Mouse (Mus musculus) small intestine, adult 2 months (tissue): ENCODE results near the gene Fads1. TPM values are rescaled to one million over a fixed set of nuclear protein-coding genes. Genes with fewer than 3 reads are reported as not detected.

Experiments used
- H3K27ac ChIP-seq: fragments of 200-500 bp; 2 replicates; pipeline ENCODE4 v1.5.1; 2012; ENCODE audit warnings: low read depth, low read length, control low read depth, inconsistent platforms; ENCODE audit not compliant: insufficient read depth
- H3K27me3 ChIP-seq: fragments of 200-500 bp; 2 replicates; pipeline ENCODE4 v1.6.1; 2012; ENCODE audit warnings: mild to moderate bottlenecking, moderate library complexity, low read length, inconsistent platforms; ENCODE audit not compliant: control insufficient read depth, insufficient read depth
- H3K36me3 ChIP-seq: fragments of 200-500 bp; 2 replicates; pipeline ENCODE4 v1.6.1; 2012; ENCODE audit warnings: mild to moderate bottlenecking, low read length, control low read depth, inconsistent platforms; ENCODE audit not compliant: control insufficient read depth, insufficient read depth
- H3K4me1 ChIP-seq: fragments of 200-500 bp; 2 replicates; pipeline ENCODE4 v1.6.1; 2012; ENCODE audit warnings: low read length, inconsistent platforms, mixed read lengths; ENCODE audit not compliant: control insufficient read depth, insufficient read depth, insufficient read length
- H3K4me3 ChIP-seq: fragments of 200-500 bp; 2 replicates; pipeline ENCODE4 v1.5.1; 2012; ENCODE audit warnings: low read depth, mild to moderate bottlenecking, control low read depth, inconsistent platforms, low read length, moderate library complexity
- CTCF ChIP-seq: fragments of 200-500 bp; IDR thresholded peaks from 2 replicates; pipeline ENCODE4 v1.5.1; 2012; ENCODE audit warnings: low read depth, mild to moderate bottlenecking, control low read depth, inconsistent platforms, low read length, moderate library complexity, mixed read lengths; ENCODE audit not compliant: insufficient replicate concordance, insufficient read length; ENCODE audit errors: extremely low read depth
- POLR2A ChIP-seq: fragments of 200-500 bp; IDR thresholded peaks from 2 replicates; pipeline ENCODE4 v1.6.1; 2012; ENCODE audit warnings: low read depth, mild to moderate bottlenecking, control low read depth, inconsistent platforms, low read length, moderate library complexity
- WGBS: fragments of 180-500 bp; shearing (Covaris S2); methylation state at CpG from one replicate; pipeline ENCODE4 v1.1.7; 2018; 5-methylcytosine and 5-hydroxymethylcytosine counted together
- polyA plus RNA-seq: library from polyadenylated mRNA; depleted of rRNA; stranded (reverse); fragments of >200 nt; gene quantifications from 2 replicates; pipeline ENCODE4 v1.2.3, GENCODE M21; 2012; rRNA removed

Fads1 gene
- polyA plus RNA-seq, 1 experiment, result 8.5 TPM

GRCm38 (mm10) chr19:10238477-10238876, 55.8 kb downstream of the Fads1 start:
- TF ChIP-seq CTCF (no peak), POLR2A (no peak)
- peak overlapping the region; percentile 16; the same call in 1 of the 2 replicates for H3K27ac ChIP-seq
- 18% methylated on average over 3 of the region's 3 CpGs for WGBS
- H3K4me3 ChIP-seq, result peak overlapping the region; percentile 7
- H3K4me1 ChIP-seq, result peaks cover 30% of the 10 kb centered on the region
- no peaks in the 10 kb centered on the region for H3K27me3 ChIP-seq
- H3K36me3 ChIP-seq, result 0 out of 2 replicates have a peak, but pooled peaks cover 2% of the 10 kb centered on the region

GRCm38 (mm10) chr19:10239419-10239818, 56.7 kb downstream of the Fads1 start:
- Histone ChIP-seq H3K4me3 (peak overlapping the region; percentile 71), H3K27ac (peak overlapping the region; percentile 7; the same call in 1 of the 2 replicates), H3K27me3 (no peaks in the 10 kb centered on the region), H3K4me1 (peaks cover 30% of the 10 kb centered on the region), H3K36me3 (no peaks in the 10 kb centered on the region)
- WGBS, result 34% methylated on average over 2 of the region's 2 CpGs
- no peak for TF ChIP-seq CTCF
- no peak for TF ChIP-seq POLR2A

- H3K27ac ChIP-seq, result peak overlapping the region; percentile 4
- H3K27me3 ChIP-seq, result no peaks in the 10 kb centered on the region
- WGBS, result under 1% methylated on average over 23 of the region's 26 CpGs
- peak overlapping the region; percentile 71 for H3K4me3 ChIP-seq
- TF ChIP-seq CTCF, result no peak
- no peak for TF ChIP-seq POLR2A
- peaks cover 25% of the 10 kb centered on the region for H3K4me1 ChIP-seq
- H3K36me3 ChIP-seq, result no peaks in the 10 kb centered on the region
These were observed 57.4 kb downstream of the Fads1 start for GRCm38 (mm10) chr19:10239975-10240653.

- Histone ChIP-seq H3K4me1 (peaks cover 20% of the 10 kb centered on the region), H3K27me3 (no peaks in the 10 kb centered on the region), H3K27ac (peak within 1 kb of the TSS; percentile 4), H3K36me3 (no peaks in the 10 kb centered on the region), H3K4me3 (peak within 1 kb of the TSS; percentile 71)
- 7% methylated on average over 43 of the region's 43 CpGs for WGBS
- TF ChIP-seq POLR2A (no peak), CTCF (peak; percentile 99)
These were observed 58.1 kb downstream of the Fads1 start, which contains the start of gene Myrf for GRCm38 (mm10) chr19:10240654-10241305. TSS of gene Myrf (minus strand) at chr19:10240748.

- Histone ChIP-seq H3K36me3 (no peaks in the 10 kb centered on the region), H3K4me3 (no peak overlapping the region), H3K27ac (no peak overlapping the region), H3K4me1 (peaks cover 6% of the 10 kb centered on the region), H3K27me3 (no peaks in the 10 kb centered on the region)
- TF ChIP-seq CTCF, result no peak
- no peak for TF ChIP-seq POLR2A
- WGBS, result 74% methylated on average over 8 of the region's 8 CpGs
These were observed 60.2 kb downstream of the Fads1 start for GRCm38 (mm10) chr19:10242916-10243315.

- H3K36me3 ChIP-seq, result no peaks in the 10 kb centered on the region
- WGBS, result 6% methylated on average over 3 of the region's 3 CpGs
These were observed 61.5 kb downstream of the Fads1 start for GRCm38 (mm10) chr19:10244183-10244582.

More at GRCm38 (mm10) chr19:10244183-10244582, 61.5 kb downstream of the Fads1 start:
- Histone ChIP-seq H3K4me3 (no peak overlapping the region), H3K27ac (no peak overlapping the region), H3K4me1 (peaks cover under 1% of the 10 kb centered on the region; the same call in 1 of the 2 replicates), H3K27me3 (no peaks in the 10 kb centered on the region)
- TF ChIP-seq POLR2A (no peak), CTCF (peak; percentile 78; the same call in 1 of the 2 replicates)

Other genes with a start within 250 kb of the Fads1 start
- 9,432 and 18,582 TPM in 2 replicates for gene Fth1, start 202.3 kb upstream of the Fads1 start, polyA plus RNA-seq
- 0.09 and 0.18 TPM in 2 replicates for gene Best1, start 181.3 kb upstream of the Fads1 start, polyA plus RNA-seq
- 4.1 and 4.3 TPM in 2 replicates for gene Rab3il1, start 181.2 kb upstream of the Fads1 start, polyA plus RNA-seq
- 7.6 and 18.9 TPM in 2 replicates for gene Fads3, start 141.3 kb upstream of the Fads1 start, polyA plus RNA-seq
- gene Fads2, start 81.1 kb upstream of the Fads1 start, polyA plus RNA-seq, result 29.6 and 44.9 TPM in 2 replicates
- gene Tmem258, start 21.1 kb downstream of the Fads1 start, polyA plus RNA-seq, result 41.1 and 67.1 TPM in 2 replicates
- 8.3 and 13.1 TPM in 2 replicates for gene Fen1, start 21.3 kb downstream of the Fads1 start, polyA plus RNA-seq
- 58.3 and 65.5 TPM in 2 replicates for gene Myrf, start 57.9 kb downstream of the Fads1 start, polyA plus RNA-seq
- 5.6 and 8.7 TPM in 2 replicates for gene Dagla, start 122.0 kb downstream of the Fads1 start, polyA plus RNA-seq
- 2.6 and 10.5 TPM in 2 replicates for gene Syt7, start 206.2 kb downstream of the Fads1 start, polyA plus RNA-seq